Mouse (Mus musculus) heart, adult 2 months (tissue): ENCODE measurements around the gene Rc3h1.

Experiments
- CTCF ChIP-seq: fragments of 200-600 bp; IDR thresholded peaks from 2 replicates; pipeline ENCODE4 v1.8.1; 2022; ENCODE audit warnings: antibody characterized with exemption, mild to moderate bottlenecking, moderate library complexity
- POLR2A ChIP-seq: fragments of 200-500 bp; IDR thresholded peaks from 2 replicates; pipeline ENCODE4 v1.6.1; 2011; ENCODE audit warnings: mild to moderate bottlenecking, low read depth, low read length, control low read depth; ENCODE audit not compliant: insufficient read depth

DNA sequence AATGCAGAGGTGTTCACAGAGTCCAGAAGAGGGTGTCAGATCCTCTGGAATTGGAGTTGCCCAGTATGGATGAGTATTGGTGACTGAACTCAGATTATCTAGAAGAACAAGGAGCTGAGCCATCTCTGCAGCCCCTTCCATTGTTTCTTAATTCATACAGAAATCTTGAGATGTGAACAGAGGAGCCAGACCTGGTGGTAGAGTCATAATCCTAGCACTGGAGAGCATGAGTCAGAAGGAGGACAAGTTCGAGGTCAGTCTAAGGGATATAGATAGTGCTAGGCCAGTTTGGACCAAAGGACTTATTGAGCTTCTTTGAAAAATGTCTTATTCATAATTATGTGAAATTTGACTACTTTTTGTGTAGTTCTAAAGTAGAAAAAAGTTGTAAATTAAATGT lies 4.6 kb downstream of the Rc3h1 start:
- TF ChIP-seq POLR2A (no peak), CTCF (no peak)
